Mouse (Mus musculus): Measurements from ENCODE around the gene Mapkapk3.

- TF ChIP-seq POLR2A (IDR thresholded peaks at IDR 0.05; ENCODE audit: insufficient read depth, low read depth, low read length) (no peak), CTCF (IDR thresholded peaks at IDR 0.05) (no peak)
Observed at GRCm38 (mm10) chr9:107305601-107306542, 16.2 kb upstream of the Mapkapk3 start.

Measured in heart, adult 2 months (tissue).